Mouse (Mus musculus) Patski (cell line): Measurements from ENCODE around the gene Asic1. TPM values are rescaled to one million over a fixed set of nuclear protein-coding genes. Genes with fewer than 3 reads are reported as not detected.

Source experiments
- ATAC-seq: fragments of 100-300 bp; one replicate; pipeline ENCODE4 v1.8.0; 2021
- CTCF ChIA-PET: fragments of 350-600 bp; sonication (Branson Sonifier 250); formaldehyde crosslinking; loops from one replicate; lab custom pipeline; 2022; ENCODE audit warnings: inconsistent platforms; lab: Charles Lee
- POLR2A ChIA-PET: fragments of 350-600 bp; sonication (Branson Sonifier 250); formaldehyde crosslinking; loops from one replicate; lab custom pipeline; 2022; ENCODE audit warnings: antibody characterized with exemption, inconsistent platforms; lab: Charles Lee
- DNase-seq: peaks from one replicate; pipeline ENCODE4 v3.0.0-alpha.2; 2011; ENCODE audit warnings: low read depth, low spot score
- H3K27me3 ChIP-seq: fragments of 371-371 bp; one replicate; pipeline ENCODE4 v1.5.1; 2021
- CTCF ChIP-seq: fragments of 100-300 bp; IDR thresholded peaks from one replicate; pipeline ENCODE4 v1.5.1; 2021
- in situ Hi-C: fragments of 300-500 bp; cut with MboI; formaldehyde crosslinking; loops from 3 replicates; pipeline ENCODE4 v1.11.1; 2018; ENCODE audit warnings: low pct_unique_long_range_greater_than_20kb, mixed read lengths
- polyA plus RNA-seq: library from polyadenylated mRNA; unstranded; gene quantifications from one replicate; pipeline ENCODE4 v1.2.3, GENCODE M21; 2021

Gene Asic1
- polyA plus RNA-seq, 1 experiment from 2014 or later = 7.6 TPM

DNA sequence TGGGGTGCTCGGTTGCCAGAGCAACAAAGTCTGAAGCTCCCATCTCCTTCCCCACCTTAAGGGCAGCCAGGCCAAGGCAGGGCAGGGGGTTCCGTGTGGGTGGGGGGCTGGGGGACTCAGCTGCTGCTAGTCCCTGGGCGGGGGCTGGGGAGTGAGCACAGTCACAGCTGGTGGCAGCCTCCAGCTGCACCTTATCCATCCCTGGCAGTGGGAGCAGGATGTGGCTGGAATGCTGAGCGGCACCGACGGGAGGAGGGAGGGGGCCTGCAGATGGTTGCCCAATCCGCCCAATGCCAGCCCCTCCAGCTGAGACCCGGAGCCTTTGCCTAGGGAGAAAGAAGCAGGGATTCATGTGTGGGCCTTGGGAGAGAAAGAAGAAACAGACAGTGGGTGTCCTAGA lies 6.9 kb downstream of the Asic1 start:
- peaks cover under 1% of the 10 kb centered on the region for H3K27me3 ChIP-seq
- DNase-seq (no peak), ATAC-seq (no peak)
- POLR2A ChIA-PET = no interaction called here
- CTCF ChIA-PET = interaction anchor here (1.2 to 2.3 kb wide), 3 partner anchors 8 to 81 kb away, joined by 3 to 5 read pairs (median 4); no protein-coding TSS in a partner anchor
- TF ChIP-seq CTCF = no peak
- in situ Hi-C loops = no loop called here

DNA sequence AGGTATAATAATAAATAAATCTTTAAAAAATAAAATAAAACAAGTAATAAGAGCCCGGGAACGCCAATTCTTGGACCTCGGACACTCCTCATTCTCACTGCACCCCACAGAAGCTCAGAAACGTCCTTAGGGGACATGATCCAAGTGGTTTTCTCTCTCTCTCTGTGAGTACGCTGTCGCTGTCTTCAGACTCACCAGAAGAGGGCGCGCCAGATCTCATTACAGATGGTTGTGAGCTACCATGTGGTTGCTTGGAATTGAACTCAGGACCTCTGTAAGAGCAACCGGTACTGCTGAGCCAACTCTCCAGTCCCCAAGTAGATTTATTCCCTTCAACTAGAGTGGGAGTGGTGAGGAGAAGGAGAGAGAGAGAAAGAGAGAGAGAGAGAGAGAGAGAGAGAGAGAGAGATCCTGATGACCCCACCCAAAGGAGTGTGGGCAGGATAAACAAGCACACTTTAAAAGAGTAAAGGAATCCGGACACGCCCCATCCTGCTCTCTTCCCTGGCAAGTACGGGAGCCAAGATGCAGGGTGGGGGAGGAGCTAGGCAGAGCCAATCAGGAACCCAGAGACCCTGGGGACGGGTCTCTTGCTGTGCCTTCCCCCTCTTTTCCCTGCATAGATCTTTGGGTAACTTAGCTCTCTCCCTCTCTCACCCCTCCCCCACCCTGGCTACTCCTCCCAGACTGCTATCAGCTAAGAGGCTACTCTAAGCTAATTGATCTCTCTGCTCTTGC lies 8.1 kb downstream of the Asic1 start:
- CTCF ChIA-PET = interaction anchor here (1.1 to 2.3 kb wide), 6 partner anchors 9 to 82 kb away, joined by 3 to 5 read pairs (median 3); partner anchors contain the start of gene Cox14
- POLR2A ChIA-PET = no interaction called here
- DNase-seq (no peak), ATAC-seq (no peak)
- peak; percentile 72 for TF ChIP-seq CTCF
- in situ Hi-C loops = no loop called here
- H3K27me3 ChIP-seq = no peaks in the 10 kb centered on the region

DNA sequence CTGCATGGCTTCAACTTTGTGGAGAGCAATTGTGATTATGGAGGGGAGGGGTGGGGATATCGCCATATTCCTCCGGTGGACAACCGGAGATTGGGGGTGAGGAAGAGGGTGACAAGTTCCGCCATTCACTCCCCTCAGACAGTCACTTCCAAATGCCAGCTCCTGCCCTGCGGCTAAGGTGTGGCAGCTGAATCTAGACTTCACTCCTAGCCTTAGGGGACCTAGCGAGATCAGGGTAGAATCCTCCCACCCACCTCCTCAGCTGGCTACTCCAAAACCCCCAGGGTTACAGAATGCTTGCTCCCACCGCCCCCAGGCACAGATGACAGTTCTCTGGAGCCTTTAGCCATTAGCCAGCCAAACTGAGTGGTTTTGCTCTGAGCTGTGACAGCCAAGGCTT lies 8.8 kb downstream of the Asic1 start:
- POLR2A ChIA-PET = no interaction called here
- CTCF ChIA-PET = interaction anchor here (1.1 to 2.3 kb wide), 4 partner anchors 10 to 83 kb away, joined by 3 to 5 read pairs (median 3); no protein-coding TSS in a partner anchor
- in situ Hi-C loops = no loop called here
- no peak for ATAC-seq
- DNase-seq = no peak
- TF ChIP-seq CTCF = no peak
- H3K27me3 ChIP-seq = no peaks in the 10 kb centered on the region

DNA sequence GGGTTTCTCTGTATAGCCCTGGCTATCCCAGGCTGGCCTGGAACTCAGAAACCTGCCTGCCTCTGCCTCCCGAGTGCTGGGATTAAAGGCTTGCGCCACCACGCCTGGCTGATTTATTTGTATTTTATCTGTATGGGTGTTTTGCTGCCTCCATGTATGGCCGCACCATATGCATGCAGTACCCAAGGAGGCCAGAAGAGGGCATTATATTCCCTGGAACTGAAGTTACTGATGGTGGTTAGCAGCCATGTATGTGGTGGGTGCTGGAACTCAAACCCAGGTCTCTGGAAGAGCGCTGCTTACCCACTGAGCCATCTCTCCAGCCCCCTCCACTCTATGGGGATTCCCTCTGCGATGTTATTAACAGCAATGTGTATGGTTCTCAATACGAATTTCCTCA lies 12.7 kb downstream of the Asic1 start:
- DNase-seq = no peak
- POLR2A ChIA-PET = interaction anchor here (0.5 kb wide), 1 partner anchor 249 kb away, joined by 6 read pairs; no protein-coding TSS in a partner anchor

GRCm38 (mm10) chr15:99684156-99684555 lies 14.0 kb downstream of the Asic1 start:
- ATAC-seq (no peak), DNase-seq (no peak)
- ChIA-PET CTCF (interaction anchor here (1.0 to 1.5 kb wide), 4 partner anchors 10 to 213 kb away, joined by 3 to 5 read pairs (median 4); partner anchors contain the start of gene Cox14), POLR2A (no interaction called here)
- in situ Hi-C loops = loop anchor here (10.0 kb wide), 1 partner anchor 231 kb away; no protein-coding TSS in a partner anchor
- H3K27me3 ChIP-seq = no peaks in the 10 kb centered on the region
- no peak for TF ChIP-seq CTCF

More for the DNA sequence above, 12.7 kb downstream of the Asic1 start:
- CTCF ChIA-PET = interaction anchor here (1.0 to 1.5 kb wide), 3 partner anchors 9 to 14 kb away, joined by 3 to 5 read pairs (median 4); no protein-coding TSS in a partner anchor
- in situ Hi-C loops = loop anchor here (10.0 kb wide), 1 partner anchor 232 kb away; no protein-coding TSS in a partner anchor
- no peaks in the 10 kb centered on the region for H3K27me3 ChIP-seq
- TF ChIP-seq CTCF = peak; percentile 56
- ATAC-seq = no peak

DNA sequence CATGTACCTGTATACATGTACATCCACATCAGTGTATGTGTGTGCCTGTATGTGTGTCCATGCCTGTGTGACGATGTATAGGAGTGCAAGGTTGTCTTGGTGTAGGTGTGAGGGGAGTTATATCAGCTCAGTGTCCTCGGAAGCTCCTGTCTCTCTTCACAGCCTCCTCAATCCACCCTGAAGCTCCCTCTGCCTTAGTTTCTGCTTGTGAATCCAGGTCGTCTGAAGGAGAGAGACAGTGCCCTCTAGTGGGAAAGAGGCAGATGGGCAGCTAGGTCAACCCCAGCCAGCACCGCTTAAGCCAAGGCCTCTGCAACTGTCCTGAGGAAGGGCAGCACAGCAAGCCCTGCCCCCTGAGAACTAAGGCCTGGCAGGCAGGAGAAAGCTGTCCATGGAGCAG lies 18.5 kb downstream of the Asic1 start:
- peak; percentile 17 for DNase-seq
- H3K27me3 ChIP-seq = no peaks in the 10 kb centered on the region
- in situ Hi-C loops = loop anchor here (5.0 to 10.0 kb wide), 2 partner anchors 196 to 226 kb away; no protein-coding TSS in a partner anchor
- POLR2A ChIA-PET = no interaction called here
- TF ChIP-seq CTCF = peak; percentile 89
- ATAC-seq = peak; percentile 58
- CTCF ChIA-PET = interaction anchor here (0.7 to 2.1 kb wide), 13 partner anchors 10 to 194 kb away, joined by 3 to 15 read pairs (median 4); partner anchors contain the start of gene Asic1

GRCm38 (mm10) chr15:99690924-99691323 lies 20.8 kb downstream of the Asic1 start:
- ChIA-PET CTCF (interaction anchor here (0.8 to 2.6 kb wide), 4 partner anchors 15 to 95 kb away, joined by 3 to 13 read pairs (median 4); partner anchors contain the start of gene Aqp6), POLR2A (interaction anchor here (0.6 kb wide), 1 partner anchor 10 kb away, joined by 6 read pairs; no protein-coding TSS in a partner anchor)
- DNase-seq (no peak), ATAC-seq (no peak)
- no peaks in the 10 kb centered on the region for H3K27me3 ChIP-seq
- in situ Hi-C loops = no loop called here
- TF ChIP-seq CTCF = no peak

- ATAC-seq (no peak), DNase-seq (no peak)
- POLR2A ChIA-PET = no interaction called here
- TF ChIP-seq CTCF = no peak
- CTCF ChIA-PET = interaction anchor here (0.9 to 2.6 kb wide), 4 partner anchors 9 to 96 kb away, joined by 3 to 13 read pairs (median 4); partner anchors contain the start of gene Aqp6
- in situ Hi-C loops = no loop called here
- H3K27me3 ChIP-seq = no peaks in the 10 kb centered on the region
Measured at GRCm38 (mm10) chr15:99691976-99692375, 21.8 kb downstream of the Asic1 start.

DNA sequence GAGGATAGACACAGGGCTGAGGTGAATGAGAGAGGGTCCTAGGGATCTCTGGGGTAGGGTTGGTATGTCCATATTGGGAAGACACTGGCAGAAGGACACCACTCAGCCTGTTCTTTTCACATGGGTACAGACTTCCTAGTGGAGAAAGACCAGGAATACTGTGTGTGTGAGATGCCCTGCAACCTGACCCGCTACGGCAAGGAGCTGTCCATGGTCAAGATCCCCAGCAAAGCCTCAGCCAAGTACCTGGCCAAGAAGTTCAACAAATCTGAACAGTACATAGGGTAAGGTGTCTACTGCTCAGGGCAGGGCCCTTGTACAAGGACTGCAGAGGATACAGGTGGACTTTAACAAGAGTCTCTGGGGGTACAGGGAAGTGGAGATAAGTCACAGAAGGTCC lies 27.1 kb downstream of the Asic1 start:
- CTCF ChIA-PET = no interaction called here
- TF ChIP-seq CTCF = no peak
- no peak for DNase-seq
- POLR2A ChIA-PET = no interaction called here
- in situ Hi-C loops = no loop called here
- no peak for ATAC-seq
- H3K27me3 ChIP-seq = no peaks in the 10 kb centered on the region

DNA sequence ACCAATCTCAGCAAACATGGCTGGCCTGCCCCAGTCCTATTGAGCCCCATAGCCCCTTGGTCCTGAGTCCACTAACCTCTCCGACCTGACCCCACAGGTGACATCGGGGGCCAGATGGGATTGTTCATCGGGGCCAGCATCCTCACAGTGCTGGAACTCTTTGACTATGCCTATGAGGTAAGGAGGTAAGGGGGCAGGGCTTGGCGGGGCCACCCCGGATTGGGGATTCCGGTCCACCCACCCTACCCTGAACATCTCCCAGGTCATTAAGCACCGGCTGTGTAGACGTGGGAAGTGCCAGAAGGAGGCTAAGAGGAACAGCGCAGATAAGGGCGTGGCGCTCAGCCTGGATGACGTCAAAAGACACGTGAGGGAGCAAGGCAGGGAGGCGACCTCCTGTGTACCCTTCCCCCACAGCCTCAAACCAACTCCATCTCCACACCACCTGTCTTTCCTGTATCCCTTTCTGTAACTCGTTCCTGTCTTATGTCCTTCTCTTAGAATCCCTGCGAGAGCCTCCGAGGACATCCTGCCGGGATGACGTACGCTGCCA lies 28.4 kb downstream of the Asic1 start:
- in situ Hi-C loops = no loop called here
- ATAC-seq (no peak), DNase-seq (no peak)
- CTCF ChIA-PET = no interaction called here
- no peak for TF ChIP-seq CTCF
- POLR2A ChIA-PET = no interaction called here
- H3K27me3 ChIP-seq = no peaks in the 10 kb centered on the region
